Mouse (Mus musculus) cerebellum, adult 11-12 months (tissue): Measurements from ENCODE around the gene Acsl4.

Source experiments
- DNase-seq: peaks from one replicate; pipeline ENCODE4 v3.0.0; 2022

Acsl4 gene

DNA sequence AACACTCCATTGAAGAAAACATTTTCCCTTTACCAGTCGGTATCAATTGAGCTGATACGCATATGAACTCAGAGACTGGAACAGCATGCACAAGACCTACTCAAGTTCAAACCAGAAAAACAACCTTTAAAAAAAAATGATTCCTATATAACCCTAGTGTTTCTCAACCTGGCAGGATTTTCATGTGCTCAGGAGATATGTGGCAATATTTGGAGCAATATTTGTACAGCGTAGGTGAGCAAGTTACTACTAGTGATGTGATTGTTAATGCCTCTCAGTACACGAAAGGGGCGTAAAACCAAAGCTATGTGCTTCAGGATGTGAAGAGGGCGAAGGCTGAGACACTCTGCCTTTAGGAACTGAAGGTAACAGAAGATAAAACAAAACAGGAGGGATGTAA is 54.1 kb downstream of the Acsl4 start:
- DNase-seq, result no peak

- DNase-seq, result no peak
Measured at GRCm38 (mm10) chrX:142335502-142335901, 54.8 kb downstream of the Acsl4 start.

- DNase-seq, result no peak
Measured at GRCm38 (mm10) chrX:142325760-142326159, 64.6 kb downstream of the Acsl4 start.

GRCm38 (mm10) chrX:142316106-142316505 is 74.2 kb downstream of the Acsl4 start:
- no peak for DNase-seq

DNA sequence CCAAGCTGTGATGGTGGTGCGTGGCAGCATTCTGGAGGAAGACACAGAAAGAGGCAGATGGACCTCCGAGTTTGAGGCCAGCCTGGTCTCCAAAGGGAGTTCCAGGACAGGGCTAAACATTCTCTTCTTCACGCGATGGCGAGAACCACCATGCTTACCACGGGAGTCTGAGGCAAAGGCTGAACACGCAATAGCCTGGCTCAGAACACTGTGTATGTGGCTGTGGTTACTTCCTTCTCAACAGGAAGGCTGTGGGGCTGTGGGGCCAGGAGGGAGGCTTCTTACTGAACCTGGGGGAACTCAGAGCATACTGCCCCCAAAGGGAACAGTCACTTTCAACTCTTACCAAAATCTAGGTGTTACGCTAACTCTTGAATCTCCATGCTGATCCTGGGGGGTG is 75.1 kb downstream of the Acsl4 start:
- DNase-seq, result no peak

DNA sequence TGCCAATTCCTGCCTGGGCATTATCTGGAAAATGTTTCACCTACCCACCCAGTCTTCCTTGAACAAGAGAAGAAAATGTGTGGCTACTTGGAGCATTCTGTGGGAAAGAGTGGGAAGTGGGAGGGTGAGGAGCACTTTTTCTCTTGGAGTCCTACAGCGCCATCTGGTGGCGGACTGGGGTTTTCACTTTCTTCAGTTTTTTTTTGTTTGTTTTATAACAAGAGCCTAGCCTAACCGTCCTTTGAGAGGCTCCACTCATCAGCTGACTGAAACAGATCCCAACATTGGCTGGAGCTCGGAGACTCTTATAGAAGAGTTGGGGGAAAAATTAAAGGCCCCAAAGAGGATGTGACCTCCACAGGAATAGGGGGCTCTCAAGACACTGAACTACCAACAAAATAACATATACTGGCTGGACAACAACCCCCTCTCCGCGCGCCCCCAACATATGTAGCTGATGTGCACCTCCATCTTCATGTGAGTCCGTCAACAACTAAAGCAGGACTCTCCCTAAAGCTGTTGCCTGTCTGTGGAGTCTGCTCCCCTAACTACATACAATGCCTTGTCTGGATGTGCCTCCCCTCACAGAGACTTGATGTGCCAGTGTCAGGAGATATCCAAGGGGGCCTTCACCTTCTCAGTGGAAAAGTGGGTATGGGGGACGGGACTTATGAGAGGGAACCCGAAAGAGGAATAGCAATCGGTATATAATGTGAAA is 75.9 kb downstream of the Acsl4 start:
- DNase-seq, result peak; percentile 76

- peak; percentile 24 for DNase-seq
Measured at GRCm38 (mm10) chrX:142310431-142310830, 79.9 kb downstream of the Acsl4 start.

- DNase-seq, result no peak
Measured at GRCm38 (mm10) chrX:142305869-142306581, 84.3 kb downstream of the Acsl4 start, which contains the start of gene Kcne1l. TSS of gene Kcne1l (minus strand) at chrX:142306294.

DNA sequence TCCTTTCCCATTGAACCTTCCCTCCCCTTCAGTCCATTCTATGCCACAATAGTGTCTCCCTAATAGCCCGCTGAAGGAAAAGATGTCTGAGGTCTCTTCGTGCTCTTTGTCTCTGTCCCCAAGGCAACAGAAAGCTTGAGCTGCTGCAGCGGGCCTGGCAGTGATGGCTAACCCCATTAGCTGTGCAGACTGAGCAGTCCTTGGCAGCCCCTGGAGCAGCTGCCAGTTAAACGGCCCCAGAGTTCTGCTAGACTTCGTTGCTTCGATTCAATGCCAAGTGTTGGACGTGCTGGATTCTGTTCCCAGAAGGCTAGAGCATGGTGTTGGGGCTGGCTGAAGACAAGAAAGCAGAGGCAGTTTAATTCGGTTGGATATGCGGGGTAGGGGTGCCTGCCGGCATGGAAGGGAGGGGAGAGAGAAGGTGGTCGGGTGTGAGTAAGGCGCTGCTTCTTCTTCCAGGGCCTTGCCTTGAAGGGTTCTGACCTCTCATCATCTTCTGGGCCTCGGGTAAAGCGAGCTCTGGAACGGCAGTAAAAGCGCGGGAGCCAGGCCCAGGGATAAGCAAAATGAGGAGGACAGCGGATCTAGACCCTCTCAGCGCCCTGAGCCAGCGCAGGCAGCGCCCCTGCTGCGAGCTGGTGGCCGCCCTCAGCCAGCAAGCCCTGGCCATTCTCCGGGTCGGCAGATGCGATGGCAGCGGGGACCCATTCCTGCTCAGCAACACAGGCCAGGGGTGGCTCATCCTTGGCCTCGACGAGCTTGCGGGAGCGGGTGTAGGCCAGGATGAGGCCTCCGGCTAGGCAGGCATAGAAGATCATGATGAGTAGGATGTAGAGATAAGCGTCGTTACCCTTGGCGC is 85.1 kb downstream of the Acsl4 start:
- no peak for DNase-seq

GRCm38 (mm10) chrX:142304592-142304991 is 85.7 kb downstream of the Acsl4 start:
- no peak for DNase-seq

DNA sequence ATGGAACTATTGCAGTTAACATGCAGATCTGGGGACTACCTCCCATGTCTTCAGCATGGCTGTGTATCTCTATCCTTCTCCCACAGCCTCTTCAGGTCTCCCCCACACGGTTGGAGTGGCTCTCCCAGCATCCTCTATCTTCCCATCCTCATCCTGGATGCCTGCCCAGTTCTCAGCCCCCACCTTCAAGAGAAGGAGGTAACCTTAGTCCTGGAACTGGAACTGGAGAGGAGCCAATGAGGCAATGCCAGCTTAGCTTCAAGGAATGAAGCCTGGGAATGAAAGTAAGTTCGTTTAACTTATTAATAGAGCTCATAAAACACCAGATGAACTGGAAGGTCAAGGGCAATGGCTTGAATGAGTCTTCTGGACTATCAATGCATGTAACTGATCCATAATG is 86.9 kb downstream of the Acsl4 start:
- DNase-seq, result no peak

GRCm38 (mm10) chrX:142285905-142286304 is 104.4 kb downstream of the Acsl4 start:
- no peak for DNase-seq

GRCm38 (mm10) chrX:142276573-142276972 is 113.8 kb downstream of the Acsl4 start:
- no peak for DNase-seq

DNA sequence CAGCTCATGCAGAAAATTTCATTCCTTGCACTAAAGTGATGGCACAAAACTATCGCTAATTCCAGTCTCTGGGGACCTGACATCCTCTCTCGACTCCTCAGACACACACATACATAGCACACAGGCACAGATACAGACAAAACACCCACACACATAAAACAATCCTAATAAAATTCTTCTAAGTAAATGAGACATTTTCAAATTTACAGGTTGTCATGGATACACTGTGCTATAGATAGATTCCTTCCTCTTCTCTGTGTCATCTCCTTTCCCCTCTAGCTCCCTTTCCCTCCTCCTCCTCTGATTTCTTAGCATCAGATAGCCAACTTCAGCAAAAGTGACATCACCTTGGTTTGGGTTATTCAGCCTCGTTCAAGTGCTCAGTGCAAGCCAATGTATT is 114.3 kb downstream of the Acsl4 start:
- DNase-seq, result no peak
